Mouse (Mus musculus): ENCODE measurements at regions not wholly inside any gene's neighbourhood (a gene's known extent, or its start where the extent isn't known, plus 50 kb on each side); places are given as distances from the start of the nearest gene placed in this dataset.
A peak's percentile ranks its signal among the peaks of the same experiment; 100 is the strongest.

DNA sequence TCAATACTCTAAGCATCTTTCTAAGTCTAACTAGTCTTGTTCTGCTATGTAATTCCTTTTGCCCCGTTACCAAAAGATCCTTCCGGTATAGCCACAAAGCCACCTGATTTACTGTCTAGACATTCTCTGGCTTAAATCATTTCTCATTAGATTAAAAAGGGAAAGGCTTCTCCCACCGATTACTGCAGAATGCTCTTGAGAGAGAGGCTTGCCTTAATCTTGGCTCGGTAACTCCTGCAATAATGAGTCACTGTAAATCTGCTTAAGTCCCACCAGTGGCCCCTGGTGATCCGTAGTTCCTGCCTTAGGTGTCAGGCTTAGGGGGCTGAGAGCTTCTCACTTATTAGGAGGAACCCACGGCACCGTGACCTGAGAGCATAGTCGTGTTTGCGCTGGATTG lies 220.1 kb upstream of the Trpc7 start:
- H3K4me1 ChIP-seq (ENCODE audit: control insufficient read depth, insufficient read depth, low read length): no peaks in the 10 kb centered on the region
- no peak overlapping the region for H3K27ac ChIP-seq (ENCODE audit: low read length)
- no peaks in the 10 kb centered on the region for H3K27me3 ChIP-seq (ENCODE audit: control insufficient read depth, insufficient read depth, low read length)
- no peak for ATAC-seq (replicated peaks; ENCODE audit: extremely low read depth, insufficient read depth, low FRiP score)
- no peaks in the 10 kb centered on the region for H3K9me3 ChIP-seq (replicated peaks; ENCODE audit: control insufficient read depth, low read length)
- H3K4me3 ChIP-seq (ENCODE audit: low read length): no peak overlapping the region
- H3K9ac ChIP-seq (ENCODE audit: low read length): no peak overlapping the region
- H3K36me3 ChIP-seq (ENCODE audit: control insufficient read depth, insufficient read depth): no peaks in the 10 kb centered on the region
- no peak overlapping the region for H3K4me2 ChIP-seq (ENCODE audit: low read depth, low read length)
- WGBS: 56% methylated on average over 9 of the region's 9 CpGs

DNA sequence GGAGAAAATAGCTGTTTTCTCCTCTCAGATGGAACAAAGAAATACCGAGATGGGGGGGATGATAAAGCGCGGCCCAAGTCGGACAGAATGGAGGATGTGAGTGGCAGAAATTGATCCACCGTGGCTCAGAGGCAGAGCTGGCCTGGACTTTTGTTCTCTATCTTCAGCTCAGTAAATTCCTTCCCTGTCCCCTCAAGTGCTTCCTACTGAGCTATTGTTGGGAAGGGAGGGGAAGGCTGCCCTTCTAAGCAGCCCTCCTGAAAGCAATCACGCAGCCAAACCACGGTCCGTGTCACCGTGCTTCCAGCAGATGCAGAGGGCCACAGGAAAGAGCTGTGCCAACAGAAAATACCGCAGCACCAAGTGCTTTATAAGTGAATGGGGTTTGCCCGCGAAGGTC lies 212.2 kb upstream of the Trpc7 start:
- Histone ChIP-seq H3K9me3 (replicated peaks; ENCODE audit: control insufficient read depth, low read length) (peaks cover 5% of the 10 kb centered on the region), H3K27me3 (ENCODE audit: control insufficient read depth, insufficient read depth, low read length) (no peaks in the 10 kb centered on the region), H3K27ac (ENCODE audit: low read length) (no peak overlapping the region), H3K4me1 (ENCODE audit: control insufficient read depth, insufficient read depth, low read length) (peaks cover 2% of the 10 kb centered on the region; the same call in 1 of the 2 replicates), H3K36me3 (ENCODE audit: control insufficient read depth, insufficient read depth) (no peaks in the 10 kb centered on the region), H3K9ac (ENCODE audit: low read length) (no peak overlapping the region), H3K4me2 (ENCODE audit: low read depth, low read length) (peak overlapping the region; percentile 41), H3K4me3 (ENCODE audit: low read length) (no peak overlapping the region)
- WGBS: 13% methylated on average over 12 of the region's 12 CpGs
- ATAC-seq (replicated peaks; ENCODE audit: extremely low read depth, insufficient read depth, low FRiP score): no peak

DNA sequence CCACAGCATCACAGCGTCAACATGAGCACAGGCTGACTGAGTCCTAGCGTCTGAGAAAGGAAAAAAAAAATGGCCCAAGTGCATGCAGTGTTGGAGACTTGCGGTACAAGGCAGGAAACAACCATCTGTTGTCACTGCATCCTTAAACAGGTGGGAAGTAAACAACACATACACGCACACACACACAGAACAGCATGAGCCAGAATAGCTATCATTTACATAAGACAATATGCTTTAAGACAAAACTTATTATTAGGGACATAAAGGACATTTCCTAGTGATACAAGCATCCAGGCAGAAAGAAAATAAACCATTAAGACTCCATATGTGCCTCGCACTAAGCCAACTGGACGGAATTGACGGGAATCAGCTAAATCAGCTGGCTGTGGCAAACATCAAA lies 203.8 kb upstream of the Trpc7 start:
- no peaks in the 10 kb centered on the region for H3K9me3 ChIP-seq (replicated peaks; ENCODE audit: control insufficient read depth, low read length)
- 84% methylated on average over 7 of the region's 7 CpGs for WGBS
- ATAC-seq (replicated peaks; ENCODE audit: extremely low read depth, insufficient read depth, low FRiP score): no peak
- peaks cover 4% of the 10 kb centered on the region; the same call in 1 of the 2 replicates for H3K4me1 ChIP-seq (ENCODE audit: control insufficient read depth, insufficient read depth, low read length)
- H3K27me3 ChIP-seq (ENCODE audit: control insufficient read depth, insufficient read depth, low read length): no peaks in the 10 kb centered on the region
- no peak overlapping the region for H3K4me2 ChIP-seq (ENCODE audit: low read depth, low read length)
- no peak overlapping the region for H3K9ac ChIP-seq (ENCODE audit: low read length)
- no peaks in the 10 kb centered on the region for H3K36me3 ChIP-seq (ENCODE audit: control insufficient read depth, insufficient read depth)
- no peak overlapping the region for H3K27ac ChIP-seq (ENCODE audit: low read length)
- no peak overlapping the region for H3K4me3 ChIP-seq (ENCODE audit: low read length)

DNA sequence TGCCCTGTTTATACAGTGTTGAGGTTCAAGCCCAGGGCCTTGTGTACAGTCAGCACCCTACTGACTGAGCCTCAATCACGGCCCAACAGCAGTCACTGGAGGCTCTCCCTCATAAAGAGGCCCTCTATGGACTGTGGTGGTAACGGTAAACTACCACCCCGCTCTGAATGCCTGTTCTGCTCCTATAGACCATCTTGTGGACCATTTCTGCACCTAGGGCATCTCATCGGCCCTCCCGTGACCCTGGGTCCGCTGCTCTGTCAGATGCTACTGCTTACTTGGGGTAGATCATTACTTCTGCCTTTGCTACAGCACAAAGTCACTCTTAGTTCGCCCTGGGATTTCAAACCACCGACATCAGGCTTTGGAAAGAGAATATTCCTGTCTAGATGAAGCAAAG lies 196.1 kb upstream of the Trpc7 start:
- Histone ChIP-seq H3K9ac (ENCODE audit: low read length) (no peak overlapping the region), H3K9me3 (replicated peaks; ENCODE audit: control insufficient read depth, low read length) (no peaks in the 10 kb centered on the region), H3K4me2 (ENCODE audit: low read depth, low read length) (no peak overlapping the region), H3K4me1 (ENCODE audit: control insufficient read depth, insufficient read depth, low read length) (no peaks in the 10 kb centered on the region), H3K27me3 (ENCODE audit: control insufficient read depth, insufficient read depth, low read length) (no peaks in the 10 kb centered on the region), H3K4me3 (ENCODE audit: low read length) (no peak overlapping the region), H3K36me3 (ENCODE audit: control insufficient read depth, insufficient read depth) (no peaks in the 10 kb centered on the region), H3K27ac (ENCODE audit: low read length) (no peak overlapping the region)
- WGBS: 90% methylated on average over 8 of the region's 8 CpGs
- ATAC-seq (replicated peaks; ENCODE audit: extremely low read depth, insufficient read depth, low FRiP score): no peak

DNA sequence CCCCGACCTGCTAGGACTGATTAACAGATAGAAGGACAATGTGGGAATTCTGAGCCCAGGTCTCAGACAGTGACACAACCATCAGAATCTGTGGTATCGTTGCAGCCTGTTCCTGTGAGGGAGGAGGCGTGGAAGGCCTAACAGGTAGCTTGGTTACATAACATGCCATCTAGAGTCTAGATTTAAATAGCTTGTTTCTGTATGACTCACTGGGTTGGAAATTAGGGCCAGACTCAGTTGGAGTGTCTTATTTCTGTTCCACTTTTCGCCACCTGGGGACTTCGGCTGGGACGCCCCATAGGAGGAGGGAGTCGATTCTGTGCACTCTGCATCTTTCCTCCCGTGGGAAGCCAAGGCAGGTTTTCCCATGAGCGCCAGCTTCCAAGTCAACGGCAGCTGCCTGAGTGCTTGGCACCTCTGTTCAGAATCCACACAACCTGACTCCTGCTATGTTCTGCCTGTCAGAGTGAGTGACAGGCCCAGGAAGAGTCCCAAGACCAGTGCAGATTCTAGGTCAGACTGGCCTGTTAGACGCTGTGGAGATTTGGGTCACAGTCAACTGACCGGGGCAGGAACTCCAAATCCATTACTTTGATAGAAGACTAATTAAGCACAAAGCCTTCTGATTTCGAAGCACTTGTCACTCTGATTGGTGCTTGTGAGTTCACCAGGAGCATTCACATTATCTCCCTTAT lies 193.7 kb upstream of the Trpc7 start:
- Histone ChIP-seq H3K27me3 (ENCODE audit: control insufficient read depth, insufficient read depth, low read length) (no peaks in the 10 kb centered on the region), H3K27ac (ENCODE audit: low read length) (no peak overlapping the region), H3K36me3 (ENCODE audit: control insufficient read depth, insufficient read depth) (no peaks in the 10 kb centered on the region), H3K4me1 (ENCODE audit: control insufficient read depth, insufficient read depth, low read length) (no peaks in the 10 kb centered on the region), H3K9ac (ENCODE audit: low read length) (no peak overlapping the region), H3K9me3 (replicated peaks; ENCODE audit: control insufficient read depth, low read length) (no peaks in the 10 kb centered on the region), H3K4me2 (ENCODE audit: low read depth, low read length) (no peak overlapping the region), H3K4me3 (ENCODE audit: low read length) (no peak overlapping the region)
- ATAC-seq (replicated peaks; ENCODE audit: extremely low read depth, insufficient read depth, low FRiP score): no peak
- WGBS: 72% methylated on average over 13 of the region's 13 CpGs

DNA sequence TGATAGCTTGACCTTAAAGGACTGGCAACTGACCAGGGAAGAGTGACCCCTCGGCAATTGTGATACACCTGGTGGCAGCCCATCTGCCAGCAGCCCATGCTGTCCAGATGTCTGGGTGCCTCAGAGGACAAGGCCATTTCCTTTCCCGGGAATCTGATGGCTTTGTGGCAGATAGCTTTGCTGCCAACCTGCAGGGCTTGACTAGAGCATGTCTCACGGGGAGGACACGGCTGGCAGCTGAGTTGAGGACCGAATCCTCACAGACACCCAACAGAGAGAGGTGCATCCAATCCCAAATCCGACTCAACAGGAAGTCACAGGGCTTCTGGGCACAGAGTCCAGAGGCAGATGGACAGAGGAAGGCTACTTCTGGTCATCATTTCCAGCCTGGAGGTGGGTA lies 192.2 kb upstream of the Trpc7 start:
- H3K27me3 ChIP-seq (ENCODE audit: control insufficient read depth, insufficient read depth, low read length): no peaks in the 10 kb centered on the region
- WGBS: 77% methylated on average over 6 of the region's 6 CpGs
- no peak for ATAC-seq (replicated peaks; ENCODE audit: extremely low read depth, insufficient read depth, low FRiP score)

DNA sequence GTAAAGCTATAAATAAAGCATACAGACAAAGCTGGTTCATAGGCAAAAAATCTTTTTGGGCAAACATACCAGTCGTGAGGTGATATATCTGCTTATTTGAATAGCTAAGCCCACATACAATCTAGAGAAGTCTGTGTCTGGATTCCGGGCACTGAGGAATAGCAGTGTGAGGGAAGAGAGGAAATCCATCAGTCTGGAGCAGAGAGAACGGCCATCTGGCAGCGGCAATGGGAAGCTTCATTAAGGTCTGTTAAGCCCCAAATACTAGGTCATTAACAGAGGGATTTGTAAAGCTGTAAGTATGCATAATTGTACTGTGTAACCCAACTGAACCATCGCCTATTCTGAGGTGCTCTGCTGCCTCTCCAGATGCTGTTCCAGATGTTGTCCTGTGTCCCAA lies 191.6 kb upstream of the Trpc7 start:
- H3K27ac ChIP-seq (ENCODE audit: low read length): no peak overlapping the region
- 75% methylated on average over 5 of the region's 5 CpGs for WGBS
- no peaks in the 10 kb centered on the region for H3K9me3 ChIP-seq (replicated peaks; ENCODE audit: control insufficient read depth, low read length)
- no peak overlapping the region for H3K4me2 ChIP-seq (ENCODE audit: low read depth, low read length)
- H3K36me3 ChIP-seq (ENCODE audit: control insufficient read depth, insufficient read depth): no peaks in the 10 kb centered on the region
- no peak overlapping the region for H3K4me3 ChIP-seq (ENCODE audit: low read length)
- no peak for ATAC-seq (replicated peaks; ENCODE audit: extremely low read depth, insufficient read depth, low FRiP score)
- no peaks in the 10 kb centered on the region for H3K27me3 ChIP-seq (ENCODE audit: control insufficient read depth, insufficient read depth, low read length)
- no peak overlapping the region for H3K9ac ChIP-seq (ENCODE audit: low read length)
- no peaks in the 10 kb centered on the region for H3K4me1 ChIP-seq (ENCODE audit: control insufficient read depth, insufficient read depth, low read length)

More for the DNA sequence above, 192.2 kb upstream of the Trpc7 start:
- H3K27ac ChIP-seq (ENCODE audit: low read length): no peak overlapping the region
- no peak overlapping the region for H3K4me3 ChIP-seq (ENCODE audit: low read length)
- no peaks in the 10 kb centered on the region for H3K36me3 ChIP-seq (ENCODE audit: control insufficient read depth, insufficient read depth)
- no peaks in the 10 kb centered on the region for H3K4me1 ChIP-seq (ENCODE audit: control insufficient read depth, insufficient read depth, low read length)
- H3K4me2 ChIP-seq (ENCODE audit: low read depth, low read length): no peak overlapping the region
- H3K9me3 ChIP-seq (replicated peaks; ENCODE audit: control insufficient read depth, low read length): no peaks in the 10 kb centered on the region
- H3K9ac ChIP-seq (ENCODE audit: low read length): no peak overlapping the region

DNA sequence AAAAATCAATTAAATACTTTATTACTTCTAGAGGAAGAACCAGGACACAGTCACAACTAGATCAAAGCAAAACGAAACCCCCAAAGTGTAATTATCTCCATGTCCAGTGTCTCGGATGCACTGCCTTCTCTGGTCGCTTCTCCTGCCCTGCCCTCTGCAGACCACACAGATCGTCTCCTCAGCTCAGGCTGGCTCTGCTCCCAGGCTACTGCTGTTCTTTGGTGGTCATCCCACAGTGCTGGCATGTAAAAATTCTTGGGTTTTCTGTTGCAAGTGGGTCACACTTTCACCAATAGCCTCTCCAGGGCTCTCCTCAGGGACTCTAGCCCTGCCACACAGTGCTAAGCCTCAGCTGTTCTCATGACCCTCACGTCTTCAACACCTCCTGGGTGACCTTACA lies 188.0 kb upstream of the Trpc7 start:
- Histone ChIP-seq H3K4me1 (ENCODE audit: control insufficient read depth, insufficient read depth, low read length) (no peaks in the 10 kb centered on the region), H3K36me3 (ENCODE audit: control insufficient read depth, insufficient read depth) (no peaks in the 10 kb centered on the region), H3K4me2 (ENCODE audit: low read depth, low read length) (no peak overlapping the region), H3K4me3 (ENCODE audit: low read length) (no peak overlapping the region), H3K9me3 (replicated peaks; ENCODE audit: control insufficient read depth, low read length) (no peaks in the 10 kb centered on the region), H3K27me3 (ENCODE audit: control insufficient read depth, insufficient read depth, low read length) (no peaks in the 10 kb centered on the region), H3K27ac (ENCODE audit: low read length) (no peak overlapping the region), H3K9ac (ENCODE audit: low read length) (no peak overlapping the region)
- ATAC-seq (replicated peaks; ENCODE audit: extremely low read depth, insufficient read depth, low FRiP score): no peak
- WGBS: 67% methylated on average over 5 of the region's 5 CpGs

DNA sequence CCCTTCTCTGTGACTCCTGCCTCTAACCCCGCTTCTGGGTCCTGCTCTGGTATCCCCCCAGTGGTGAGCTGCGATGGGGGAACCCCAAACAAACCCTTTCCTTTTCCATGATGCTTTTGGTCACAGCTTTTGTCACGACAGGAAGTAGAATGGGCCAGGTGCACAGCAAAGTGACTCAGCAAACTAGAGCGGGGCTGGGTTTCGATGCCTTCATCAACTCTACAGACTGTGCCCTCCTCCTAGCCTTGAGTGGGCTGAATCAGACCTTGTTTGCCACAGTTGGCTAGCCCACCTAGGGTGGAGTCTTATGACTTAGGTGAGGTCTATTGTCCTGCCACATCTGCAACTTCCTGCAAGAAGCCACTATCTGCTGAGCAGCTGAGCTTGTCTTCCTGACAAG lies 174.7 kb upstream of the Trpc7 start:
- WGBS: 79% methylated on average over 5 of the region's 5 CpGs
- Histone ChIP-seq H3K9ac (ENCODE audit: low read length) (no peak overlapping the region), H3K36me3 (ENCODE audit: control insufficient read depth, insufficient read depth) (no peaks in the 10 kb centered on the region), H3K9me3 (replicated peaks; ENCODE audit: control insufficient read depth, low read length) (no peaks in the 10 kb centered on the region), H3K4me3 (ENCODE audit: low read length) (no peak overlapping the region), H3K4me1 (ENCODE audit: control insufficient read depth, insufficient read depth, low read length) (no peaks in the 10 kb centered on the region), H3K4me2 (ENCODE audit: low read depth, low read length) (no peak overlapping the region), H3K27ac (ENCODE audit: low read length) (no peak overlapping the region), H3K27me3 (ENCODE audit: control insufficient read depth, insufficient read depth, low read length) (no peaks in the 10 kb centered on the region)
- ATAC-seq (replicated peaks; ENCODE audit: extremely low read depth, insufficient read depth, low FRiP score): no peak
